Mouse (Mus musculus): ENCODE data around the gene Ldha. TPM values are rescaled to one million over a fixed set of nuclear protein-coding genes. Genes with fewer than 3 reads are reported as not detected.
"Not testable (repeated sequence)": the region's sequence is repeated elsewhere in the genome, so short reads cannot be mapped to it uniquely, and the experiment has no call there.

Gene Ldha
- 545 and 632 TPM in 2 replicates for polyA plus RNA-seq (2014; fragmentation: Nextera tagmentation; extraction: Ambion mirVana)

DNA sequence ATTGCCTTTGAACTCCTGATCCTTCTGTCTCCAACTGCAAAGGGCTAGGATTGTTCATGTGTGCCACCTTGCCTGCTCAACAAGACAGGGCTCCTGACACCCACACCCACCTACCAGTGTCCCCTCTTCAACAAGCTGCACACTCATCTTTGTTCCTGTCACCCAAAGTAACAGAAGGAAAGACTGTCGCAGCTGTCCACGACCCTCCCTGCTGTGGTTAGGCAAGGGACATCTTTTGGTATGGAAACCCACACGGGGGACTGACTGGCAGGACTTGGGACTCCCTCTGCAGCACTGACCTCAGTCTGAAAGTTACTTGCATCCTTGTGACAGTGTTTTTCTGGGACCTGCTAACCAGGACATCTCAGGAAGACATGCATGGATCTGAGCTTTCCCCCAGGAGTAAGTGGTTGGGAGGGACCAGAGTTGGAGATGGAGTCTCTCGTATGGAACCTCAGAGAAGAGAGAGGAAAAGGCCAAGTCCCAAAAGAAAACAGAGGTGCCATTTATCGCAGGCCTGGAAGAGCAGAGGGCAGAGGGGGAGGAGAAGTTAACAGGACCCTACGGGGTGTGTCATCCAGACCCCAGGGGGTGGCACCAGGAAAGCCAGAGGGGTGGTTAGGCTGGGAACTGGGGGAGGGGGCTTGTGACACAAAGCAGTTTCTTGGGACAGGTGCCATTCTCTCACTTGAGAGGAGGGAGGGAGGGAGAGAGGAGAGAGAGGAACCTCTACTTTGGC is at the start of gene Ldha:
Gene Ldha (plus strand): TSS at position 689 of the 739 bp plus-strand sequence.
- ATAC-seq (ENCODE audit: low FRiP score) (no peak), DNase-seq (ENCODE audit: low spot score) (no peak)
- H3K4me2 ChIP-seq (replicated peaks), result no peak within 1 kb of the TSS
- H3K4me1 ChIP-seq (replicated peaks; ENCODE audit: control insufficient read depth, insufficient read depth, low read length), result peaks cover 14% of the 10 kb centered on the region
- 33% methylated on average over 6 of the region's 6 CpGs for WGBS
- H3K9ac ChIP-seq, result no peak within 1 kb of the TSS
- no peaks in the 10 kb centered on the region for H3K27me3 ChIP-seq (ENCODE audit: control insufficient read depth, insufficient read depth, low read length)
- H3K9me3 ChIP-seq (ENCODE audit: control insufficient read depth, low read length), result no peaks in the 10 kb centered on the region
- H3K4me3 ChIP-seq (replicated peaks; ENCODE audit: low read length), result no peak within 1 kb of the TSS
- H3K27ac ChIP-seq, result no peak within 1 kb of the TSS
- H3K36me3 ChIP-seq (replicated peaks; ENCODE audit: control insufficient read depth, insufficient read depth), result no peaks in the 10 kb centered on the region

DNA sequence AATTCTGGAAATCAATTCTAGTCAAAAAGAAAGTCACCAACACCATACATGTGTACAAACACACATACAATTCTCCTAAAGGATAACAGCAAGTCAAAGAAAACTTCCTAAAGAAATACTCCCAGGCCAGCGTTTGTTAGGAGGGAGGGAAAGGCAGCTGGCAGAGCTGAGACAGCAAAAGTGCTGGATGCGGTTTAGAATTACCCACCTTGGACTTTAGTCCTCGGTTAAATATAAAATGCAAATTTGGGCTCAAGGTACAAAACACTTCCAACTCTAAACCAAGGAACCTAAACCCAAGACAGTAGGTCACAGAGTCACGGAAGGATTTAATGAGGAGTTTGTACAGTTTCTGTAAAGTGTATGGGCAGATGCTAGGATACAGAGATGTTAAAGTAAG is 47.4 kb upstream of the Ldha start:
- Histone ChIP-seq H3K9me3 (ENCODE audit: control insufficient read depth, low read length) (no peaks in the 10 kb centered on the region), H3K27me3 (ENCODE audit: control insufficient read depth, insufficient read depth, low read length) (no peaks in the 10 kb centered on the region), H3K9ac (no peak overlapping the region), H3K4me2 (replicated peaks) (no peak overlapping the region), H3K4me3 (replicated peaks; ENCODE audit: low read length) (no peak overlapping the region), H3K27ac (no peak overlapping the region), H3K4me1 (replicated peaks; ENCODE audit: control insufficient read depth, insufficient read depth, low read length) (peaks cover 24% of the 10 kb centered on the region), H3K36me3 (replicated peaks; ENCODE audit: control insufficient read depth, insufficient read depth) (peaks cover 15% of the 10 kb centered on the region)
- 92% methylated on average over 4 of the region's 4 CpGs for WGBS
- ATAC-seq (ENCODE audit: low FRiP score) (no peak), DNase-seq (ENCODE audit: low spot score) (no peak)

DNA sequence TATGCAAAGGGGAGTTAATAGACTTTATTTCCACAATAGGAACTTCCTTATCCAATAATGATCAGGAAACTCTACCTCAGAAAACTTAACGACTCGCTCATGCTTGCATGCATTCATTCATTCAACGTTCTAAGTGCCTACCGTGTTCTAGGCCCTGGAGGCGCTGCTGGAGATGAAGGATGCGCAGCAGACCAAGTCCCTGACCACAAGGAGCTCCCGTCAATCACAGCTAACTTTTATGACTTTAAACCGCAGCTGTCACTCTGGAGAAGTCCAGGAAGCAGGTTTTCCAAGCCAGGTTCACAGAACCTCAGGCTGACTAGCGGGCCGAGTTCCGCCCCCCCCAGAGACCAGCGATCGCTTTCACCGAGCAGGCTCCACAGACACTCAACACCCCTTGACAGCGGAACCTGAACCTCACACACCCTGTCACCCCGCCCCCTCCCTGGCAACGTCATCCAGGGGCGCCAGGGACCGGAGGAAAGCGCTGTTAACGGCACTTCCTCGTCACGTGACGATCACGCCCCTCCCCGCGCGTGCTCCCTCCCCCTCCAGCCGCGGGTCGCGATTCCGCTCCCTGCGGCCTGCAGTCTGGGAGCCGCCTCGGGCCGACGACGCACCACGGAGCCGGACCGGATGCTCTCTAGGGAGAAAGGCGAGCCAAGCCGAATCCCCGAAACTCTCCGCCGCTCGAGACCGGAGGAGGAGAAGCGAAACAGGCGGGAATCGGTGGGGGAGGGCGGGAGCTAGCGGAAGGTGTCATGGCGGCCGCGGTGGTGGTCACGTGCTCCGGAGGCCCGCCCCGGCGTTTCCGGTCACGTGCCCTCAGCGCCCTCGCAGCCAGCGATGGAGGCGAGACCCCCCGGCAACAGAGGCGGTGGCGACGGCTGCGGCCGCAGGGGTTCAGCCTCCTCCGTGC is 45.7 kb upstream of the Ldha start, which contains the start of the genes Hps5 and Gtf2h1:
Gene Hps5 (minus strand): TSS at position 778 of the 919 bp plus-strand sequence.
Gene Gtf2h1 (plus strand): TSS at position 817 of the 919 bp plus-strand sequence.
- Histone ChIP-seq H3K4me1 (replicated peaks; ENCODE audit: control insufficient read depth, insufficient read depth, low read length) (peaks cover 24% of the 10 kb centered on the region), H3K9ac (peak within 1 kb of the TSS; percentile 90), H3K27me3 (ENCODE audit: control insufficient read depth, insufficient read depth, low read length) (no peaks in the 10 kb centered on the region), H3K4me3 (replicated peaks; ENCODE audit: low read length) (peak within 1 kb of the TSS; percentile 90), H3K27ac (peak within 1 kb of the TSS; percentile 86), H3K36me3 (replicated peaks; ENCODE audit: control insufficient read depth, insufficient read depth) (peaks cover 14% of the 10 kb centered on the region), H3K4me2 (replicated peaks) (peak within 1 kb of the TSS; percentile 87), H3K9me3 (ENCODE audit: control insufficient read depth, low read length) (no peaks in the 10 kb centered on the region)
- DNase-seq (ENCODE audit: low spot score) (peak; percentile 96), ATAC-seq (ENCODE audit: low FRiP score) (peak; percentile 97)
- under 1% methylated on average over 56 of the region's 75 CpGs for WGBS

DNA sequence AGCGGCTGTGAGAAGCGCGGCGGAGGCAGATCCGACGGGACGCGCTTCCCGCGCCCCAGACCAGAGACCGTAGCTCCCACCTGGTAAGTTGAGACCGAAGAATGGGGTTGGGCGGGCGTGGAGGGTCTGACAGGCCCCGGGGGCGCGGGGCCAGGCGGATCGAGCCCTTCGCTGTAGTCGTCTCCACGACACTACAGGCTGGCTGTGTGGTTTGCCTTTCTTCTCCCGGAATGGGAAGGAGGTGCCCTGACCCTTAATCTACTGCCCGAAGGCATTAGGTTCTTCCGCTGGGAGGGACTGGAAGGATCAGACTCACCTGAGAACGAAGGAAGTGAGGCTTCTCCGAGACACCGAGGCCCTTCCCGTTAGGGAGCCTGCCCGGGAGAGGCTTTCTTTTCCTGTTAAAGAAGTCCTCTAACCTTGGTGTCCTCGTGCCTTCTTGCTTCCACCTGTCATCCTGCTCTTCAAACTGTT is 45.0 kb upstream of the Ldha start:
- Histone ChIP-seq H3K36me3 (replicated peaks; ENCODE audit: control insufficient read depth, insufficient read depth) (peaks cover 18% of the 10 kb centered on the region), H3K9ac (peak overlapping the region; percentile 90), H3K27me3 (ENCODE audit: control insufficient read depth, insufficient read depth, low read length) (no peaks in the 10 kb centered on the region), H3K27ac (peak overlapping the region; percentile 86), H3K4me2 (replicated peaks) (peak overlapping the region; percentile 87), H3K4me1 (replicated peaks; ENCODE audit: control insufficient read depth, insufficient read depth, low read length) (peaks cover 24% of the 10 kb centered on the region), H3K9me3 (ENCODE audit: control insufficient read depth, low read length) (no peaks in the 10 kb centered on the region), H3K4me3 (replicated peaks; ENCODE audit: low read length) (peak overlapping the region; percentile 90)
- ATAC-seq (ENCODE audit: low FRiP score) (no peak; the same call in 1 of the 2 replicates), DNase-seq (ENCODE audit: low spot score) (no peak)
- WGBS, result under 1% methylated on average over 17 of the region's 31 CpGs

DNA sequence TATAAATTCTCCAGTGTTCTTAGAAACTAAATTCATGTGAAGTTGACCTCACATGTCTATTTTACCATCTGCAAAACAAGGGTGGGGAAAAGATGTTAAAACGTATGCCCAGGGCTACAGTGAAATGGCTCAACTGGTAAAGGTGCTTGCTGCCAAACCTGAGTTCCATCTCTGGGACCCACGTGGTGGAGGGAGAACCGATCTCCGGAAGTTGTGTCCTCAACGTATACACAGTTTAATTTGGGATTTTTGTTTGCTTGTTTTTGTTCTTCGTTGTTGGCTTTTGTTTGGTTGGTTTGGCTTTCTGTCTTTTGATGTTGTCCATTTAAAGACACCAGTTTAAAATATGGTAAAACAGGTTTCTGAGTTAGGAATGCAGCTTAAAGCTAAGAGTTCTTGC is 44.5 kb upstream of the Ldha start:
- Histone ChIP-seq H3K27ac (no peak overlapping the region), H3K4me1 (replicated peaks; ENCODE audit: control insufficient read depth, insufficient read depth, low read length) (peaks cover 24% of the 10 kb centered on the region), H3K36me3 (replicated peaks; ENCODE audit: control insufficient read depth, insufficient read depth) (peaks cover 24% of the 10 kb centered on the region), H3K9ac (peak overlapping the region; percentile 90), H3K9me3 (ENCODE audit: control insufficient read depth, low read length) (no peaks in the 10 kb centered on the region), H3K27me3 (ENCODE audit: control insufficient read depth, insufficient read depth, low read length) (no peaks in the 10 kb centered on the region), H3K4me3 (replicated peaks; ENCODE audit: low read length) (peak overlapping the region; percentile 90), H3K4me2 (replicated peaks) (peak overlapping the region; percentile 87)
- ATAC-seq (ENCODE audit: low FRiP score), result no peak
- DNase-seq (ENCODE audit: low spot score), result no peak
- 67% methylated on average over 6 of the region's 6 CpGs for WGBS

DNA sequence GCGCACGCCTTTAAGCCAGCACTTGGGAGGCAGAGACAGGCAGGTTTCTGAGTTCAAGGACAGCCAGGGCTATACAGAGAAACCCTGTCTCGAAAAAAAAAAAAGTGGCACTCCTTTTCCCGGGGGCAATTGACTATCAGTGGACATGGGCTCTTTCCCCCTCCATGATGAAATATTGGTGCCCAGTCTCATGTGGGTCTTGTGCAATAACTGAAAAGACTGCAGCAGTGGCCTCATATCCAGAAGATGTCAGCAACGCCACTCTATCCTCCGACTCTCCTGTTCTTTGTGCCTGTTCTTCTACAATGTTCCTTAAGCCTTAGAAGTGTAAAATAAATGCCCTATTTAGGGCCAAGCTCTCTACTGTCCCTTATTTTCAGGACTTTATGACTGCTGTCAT is 30.9 kb upstream of the Ldha start:
- Histone ChIP-seq H3K4me2 (replicated peaks) (no peak overlapping the region), H3K4me3 (replicated peaks; ENCODE audit: low read length) (no peak overlapping the region), H3K36me3 (replicated peaks; ENCODE audit: control insufficient read depth, insufficient read depth) (peaks cover 94% of the 10 kb centered on the region), H3K9me3 (ENCODE audit: control insufficient read depth, low read length) (no peaks in the 10 kb centered on the region), H3K9ac (no peak overlapping the region), H3K4me1 (replicated peaks; ENCODE audit: control insufficient read depth, insufficient read depth, low read length) (no peaks in the 10 kb centered on the region), H3K27ac (no peak overlapping the region), H3K27me3 (ENCODE audit: control insufficient read depth, insufficient read depth, low read length) (no peaks in the 10 kb centered on the region)
- WGBS, result 95% methylated on average over 5 of the region's 6 CpGs
- no peak for ATAC-seq (ENCODE audit: low FRiP score)
- DNase-seq (ENCODE audit: low spot score), result no peak

DNA sequence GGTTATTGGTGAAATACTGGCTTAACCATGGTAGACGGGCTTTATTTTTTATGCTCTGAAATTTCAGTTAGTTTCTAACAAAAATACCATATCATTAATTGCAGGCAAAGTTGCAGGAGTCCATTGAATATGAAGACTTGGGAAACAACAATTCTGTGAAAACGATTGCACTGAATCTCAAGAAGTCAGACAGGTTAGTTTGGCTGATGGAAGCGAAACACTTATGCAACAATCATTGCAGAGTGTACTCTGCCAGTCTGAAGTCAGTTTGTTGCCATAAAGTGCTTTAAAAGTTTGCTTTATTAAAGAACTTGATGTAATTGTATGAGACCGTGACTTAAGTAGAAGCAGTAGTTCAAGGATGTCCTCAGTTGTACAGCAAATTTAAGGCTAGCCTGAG is 27.3 kb upstream of the Ldha start:
- H3K36me3 ChIP-seq (replicated peaks; ENCODE audit: control insufficient read depth, insufficient read depth), result peaks cover 98% of the 10 kb centered on the region
- DNase-seq (ENCODE audit: low spot score) (no peak), ATAC-seq (ENCODE audit: low FRiP score) (no peak)
- no peaks in the 10 kb centered on the region for H3K9me3 ChIP-seq (ENCODE audit: control insufficient read depth, low read length)
- no peak overlapping the region for H3K4me2 ChIP-seq (replicated peaks)
- no peaks in the 10 kb centered on the region for H3K4me1 ChIP-seq (replicated peaks; ENCODE audit: control insufficient read depth, insufficient read depth, low read length)
- H3K27me3 ChIP-seq (ENCODE audit: control insufficient read depth, insufficient read depth, low read length), result no peaks in the 10 kb centered on the region
- no peak overlapping the region for H3K27ac ChIP-seq
- H3K9ac ChIP-seq, result no peak overlapping the region
- WGBS, result 92% methylated on average over 4 of the region's 4 CpGs
- no peak overlapping the region for H3K4me3 ChIP-seq (replicated peaks; ENCODE audit: low read length)

DNA sequence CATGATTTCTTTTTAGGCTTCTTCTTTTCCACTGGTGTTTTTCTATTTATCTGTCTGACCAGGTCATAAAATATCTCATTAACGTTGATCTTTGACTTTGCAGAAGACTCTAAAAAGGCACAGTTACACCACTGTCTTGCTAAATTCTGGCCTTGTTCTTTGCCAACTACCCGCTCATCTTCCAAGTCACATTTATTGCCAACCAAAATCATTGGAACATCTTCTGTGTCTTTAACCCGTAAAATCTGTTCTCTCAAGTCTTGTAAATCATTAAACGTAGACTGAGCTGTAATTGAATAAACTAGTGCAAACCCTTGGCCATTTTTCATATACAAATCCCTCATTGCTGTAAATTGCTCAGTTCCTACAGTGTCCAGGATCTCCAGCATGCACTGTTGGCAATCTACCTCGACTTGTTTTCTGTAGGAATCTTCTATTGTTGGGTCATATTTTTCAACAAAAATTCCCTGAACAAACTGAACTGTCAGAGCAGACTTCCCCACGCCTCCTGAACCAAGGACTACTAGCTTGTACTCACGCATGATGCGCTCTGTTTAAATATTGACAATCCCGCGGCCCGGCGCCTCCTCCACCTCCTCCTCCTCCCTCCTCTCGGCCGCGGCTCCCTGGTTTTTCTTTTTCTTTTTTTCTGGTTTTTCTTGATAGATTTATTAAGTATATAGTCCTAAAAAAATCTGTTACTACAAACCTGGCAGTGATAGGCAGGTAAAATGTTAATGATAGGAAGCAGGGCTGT is 20.2 kb upstream of the Ldha start:
- DNase-seq (ENCODE audit: low spot score); H3K9me3 ChIP-seq (ENCODE audit: control insufficient read depth, low read length); H3K4me3 ChIP-seq (replicated peaks; ENCODE audit: low read length); ATAC-seq (ENCODE audit: low FRiP score); H3K4me2 ChIP-seq (replicated peaks); H3K27me3 ChIP-seq (ENCODE audit: control insufficient read depth, insufficient read depth, low read length); H3K27ac ChIP-seq; H3K4me1 ChIP-seq (replicated peaks; ENCODE audit: control insufficient read depth, insufficient read depth, low read length); H3K9ac ChIP-seq: not testable (repeated sequence)
- H3K36me3 ChIP-seq (replicated peaks; ENCODE audit: control insufficient read depth, insufficient read depth), result peaks cover 73% of the 10 kb centered on the region
- 90% methylated on average over 15 of the region's 15 CpGs for WGBS
